Mouse (Mus musculus): ENCODE measurements at regions not wholly inside any gene's neighbourhood (a gene's known extent, or its start where the extent isn't known, plus 50 kb on each side); places are given as distances from the start of the nearest gene placed in this dataset.

DNA sequence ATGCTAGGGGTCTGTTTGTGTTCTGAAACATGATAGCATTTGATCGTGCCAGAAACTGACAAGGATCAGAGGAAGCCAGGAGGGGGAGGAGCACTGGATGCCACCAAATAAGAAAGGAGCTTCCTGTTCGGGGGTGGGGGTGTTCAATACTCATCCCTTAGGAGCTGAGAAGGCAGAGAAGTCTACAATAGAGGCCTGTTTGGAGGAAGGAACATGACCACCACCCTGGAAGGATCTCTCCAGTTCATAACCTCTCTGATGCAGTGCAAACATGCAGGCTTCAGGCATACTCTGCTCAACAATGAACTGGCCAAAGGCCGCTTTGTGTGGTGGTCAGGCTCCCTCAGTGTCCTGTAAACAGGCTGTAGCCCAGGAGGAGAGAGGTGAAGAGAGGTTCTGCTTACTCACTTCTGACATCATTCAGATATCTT is 515.8 kb downstream of the Tshz3 start:
- no peak for TF ChIP-seq MAFK (IDR thresholded peaks at IDR 0.05; ENCODE audit: insufficient read depth, low read depth, low read length)
- no peak for TF ChIP-seq CHD2 (IDR thresholded peaks at IDR 0.05; ENCODE audit: low read depth, low read length)
- no peak for TF ChIP-seq HCFC1 (IDR thresholded peaks at IDR 0.05; ENCODE audit: borderline replicate concordance, insufficient read depth, low read length)
